Mouse (Mus musculus) midbrain, postnatal 0 days (tissue): ENCODE measurements around the gene Sun2. TPM values are rescaled to one million over a fixed set of nuclear protein-coding genes. Genes with fewer than 3 reads are reported as not detected.

Source experiments
- ATAC-seq: fragments of 200-750 bp; cut with Nextera tagmentation; 2 replicates; pipeline ENCODE4 v1.8.0; 2017; ENCODE audit warnings: moderate number of reproducible peaks, mild to moderate bottlenecking, moderate TSS enrichment, moderate library complexity; ENCODE audit not compliant: low FRiP score
- DNase-seq: peaks from one replicate; pipeline ENCODE4 v3.0.0-alpha.2; 2015; ENCODE audit warnings: low spot score
- H3K27ac ChIP-seq: fragments of 300-500 bp; sonication (generic); 2 replicates; pipeline ENCODE4 v1.5.1; 2014; ENCODE audit warnings: low read depth, mild to moderate bottlenecking, low read length, mixed read lengths
- H3K27me3 ChIP-seq: fragments of 300-500 bp; sonication (generic); 2 replicates; pipeline ENCODE4 v1.6.1; 2014; ENCODE audit warnings: low read length, control low read depth, mixed read lengths; ENCODE audit not compliant: insufficient read depth
- H3K36me3 ChIP-seq: fragments of 300-500 bp; sonication (generic); 2 replicates; pipeline ENCODE4 v1.6.1; 2014; ENCODE audit warnings: low read length, control low read depth, mixed read lengths; ENCODE audit not compliant: insufficient read depth
- H3K4me1 ChIP-seq: fragments of 300-500 bp; sonication (generic); 2 replicates; pipeline ENCODE4 v1.6.1; 2014; ENCODE audit warnings: mild to moderate bottlenecking, control low read depth, antibody characterized with exemption, low read length, mixed read lengths; ENCODE audit not compliant: insufficient read depth
- H3K4me2 ChIP-seq: fragments of 300-500 bp; sonication (generic); 2 replicates; pipeline ENCODE4 v1.6.1; 2014; ENCODE audit warnings: low read depth, mild to moderate bottlenecking, low read length, mixed read lengths; ENCODE audit not compliant: poor library complexity, severe bottlenecking
- H3K4me3 ChIP-seq: fragments of 300-500 bp; sonication (generic); 2 replicates; pipeline ENCODE4 v1.5.1; 2014; ENCODE audit warnings: low read depth, mild to moderate bottlenecking, low read length, moderate library complexity
- H3K9ac ChIP-seq: fragments of 300-500 bp; sonication (generic); replicated peaks from 2 replicates; pipeline ENCODE4 v1.6.1; 2014; ENCODE audit warnings: mild to moderate bottlenecking, low read length, moderate library complexity, mixed read lengths; ENCODE audit not compliant: poor library complexity, severe bottlenecking
- H3K9me3 ChIP-seq: fragments of 300-500 bp; sonication (generic); 2 replicates; pipeline ENCODE4 v1.6.1; 2016; ENCODE audit warnings: low read length, control low read depth
- CTCF ChIP-seq: IDR thresholded peaks from 2 replicates; pipeline ENCODE4 v1.5.1; 2016; ENCODE audit warnings: antibody characterized with exemption, mild to moderate bottlenecking
- WGBS: fragments of 180-500 bp; shearing (Covaris S2); extraction: QIAGEN DNeasy Blood & Tissue Kit; methylation state at CpG from one replicate; pipeline ENCODE4 v1.1.7; 2014; 5-methylcytosine and 5-hydroxymethylcytosine counted together
- polyA plus RNA-seq: library from polyadenylated mRNA; unstranded; fragments of >200 nt; fragmentation: Nextera tagmentation; extraction: Ambion mirVana; gene quantifications from 2 replicates; pipeline ENCODE4 v1.2.1, GENCODE M21; 2015
- total RNA-seq: library from RNA; depleted of rRNA; stranded (reverse); fragments of >200 nt; gene quantifications from 2 replicates; pipeline ENCODE4 v1.2.3, GENCODE M21; 2014; rRNA removed

Sun2 gene
- total and polyA plus RNA-seq, 2 experiments from 2014 or later = 3.1 to 33.7 TPM

GRCm38 (mm10) chr15:79681973-79682372 is 60.4 kb downstream of the Sun2 start:
- no peak overlapping the region for H3K9ac ChIP-seq
- 88% methylated on average over 4 of the region's 4 CpGs for whole genome bisulfite sequencing
- TF ChIP-seq CTCF = no peak
- no peak for ATAC-seq
- no peaks in the 10 kb centered on the region for H3K9me3 ChIP-seq
- DNase-seq = no peak
- no peak overlapping the region for H3K27ac ChIP-seq
- H3K36me3 ChIP-seq = no peaks in the 10 kb centered on the region
- H3K27me3 ChIP-seq = no peaks in the 10 kb centered on the region
- H3K4me1 ChIP-seq = peaks cover 29% of the 10 kb centered on the region
- H3K4me3 ChIP-seq = no peak overlapping the region
- no peak overlapping the region for H3K4me2 ChIP-seq

- 91% methylated on average over 2 of the region's 2 CpGs for WGBS
- ATAC-seq (no peak), DNase-seq (no peak)
- no peak for TF ChIP-seq CTCF
- Histone ChIP-seq H3K9ac (no peak overlapping the region), H3K4me2 (no peak overlapping the region), H3K36me3 (peaks cover 29% of the 10 kb centered on the region; the same call in 1 of the 2 replicates), H3K9me3 (no peaks in the 10 kb centered on the region), H3K4me1 (no peaks in the 10 kb centered on the region), H3K4me3 (no peak overlapping the region), H3K27me3 (no peaks in the 10 kb centered on the region), H3K27ac (no peak overlapping the region)
Measured at GRCm38 (mm10) chr15:79677936-79678335, 64.4 kb downstream of the Sun2 start.

Other genes with a start within 250 kb of the Sun2 start
- gene Kcnj4, start 237.3 kb downstream of the Sun2 start, total RNA-seq = 1.7 and 2.2 TPM in 2 replicates
- 0.11 and 0.15 TPM in 2 replicates for gene Kcnj4, start 237.3 kb downstream of the Sun2 start, polyA plus RNA-seq
- gene Kdelr3, start 226.1 kb downstream of the Sun2 start, total RNA-seq = 6.0 and 7.3 TPM in 2 replicates
- 5.8 and 7.7 TPM in 2 replicates for gene Kdelr3, start 226.1 kb downstream of the Sun2 start, polyA plus RNA-seq
- 302 and 436 TPM in 2 replicates for gene Ddx17, start 195.8 kb downstream of the Sun2 start, total RNA-seq
- 30.0 and 35.1 TPM in 2 replicates for gene Ddx17, start 195.8 kb downstream of the Sun2 start, polyA plus RNA-seq
- 0.90 and 1.1 TPM in 2 replicates for gene Dmc1, start 137.4 kb downstream of the Sun2 start, total RNA-seq
- 0.93 and 1.1 TPM in 2 replicates for gene Dmc1, start 137.4 kb downstream of the Sun2 start, polyA plus RNA-seq
- gene Fam227a, start 83.6 kb downstream of the Sun2 start, total RNA-seq = 12.1 and 18.1 TPM in 2 replicates
- 2.2 and 2.8 TPM in 2 replicates for gene Fam227a, start 83.6 kb downstream of the Sun2 start, polyA plus RNA-seq
- gene Cby1, start 83.3 kb downstream of the Sun2 start, total RNA-seq = 56.9 and 72.5 TPM in 2 replicates
- 99.2 and 101 TPM in 2 replicates for gene Cby1, start 83.3 kb downstream of the Sun2 start, polyA plus RNA-seq
- 161 and 180 TPM in 2 replicates for gene Tomm22, start 71.7 kb downstream of the Sun2 start, total RNA-seq
- gene Tomm22, start 71.7 kb downstream of the Sun2 start, polyA plus RNA-seq = 229 and 230 TPM in 2 replicates
- 58.7 and 59.6 TPM in 2 replicates for gene Josd1, start 54.6 kb downstream of the Sun2 start, total RNA-seq
- gene Josd1, start 54.6 kb downstream of the Sun2 start, polyA plus RNA-seq = 16.8 and 17.7 TPM in 2 replicates
- gene Gtpbp1, start 51.7 kb downstream of the Sun2 start, total RNA-seq = 76.1 and 99.3 TPM in 2 replicates
- 40.0 and 41.6 TPM in 2 replicates for gene Gtpbp1, start 51.7 kb downstream of the Sun2 start, polyA plus RNA-seq
- 40.8 and 44.0 TPM in 2 replicates for gene Dnal4, start 35.3 kb upstream of the Sun2 start, total RNA-seq
- gene Dnal4, start 35.3 kb upstream of the Sun2 start, polyA plus RNA-seq = 55.9 and 59.7 TPM in 2 replicates
- gene Nptxr, start 62.2 kb upstream of the Sun2 start, total RNA-seq = 254 and 288 TPM in 2 replicates
- 84.2 and 97.8 TPM in 2 replicates for gene Nptxr, start 62.2 kb upstream of the Sun2 start, polyA plus RNA-seq
- gene Npcd, start 91.7 kb upstream of the Sun2 start, total RNA-seq = 8.2 and 12.1 TPM in 2 replicates
- 3.2 and 4.6 TPM in 2 replicates for gene Npcd, start 91.7 kb upstream of the Sun2 start, polyA plus RNA-seq
- gene Cbx6, start 92.2 kb upstream of the Sun2 start, total RNA-seq = 109 and 118 TPM in 2 replicates
- gene Cbx6, start 92.2 kb upstream of the Sun2 start, polyA plus RNA-seq = 65.0 and 70.6 TPM in 2 replicates
- gene Apobec3, start 149.1 kb upstream of the Sun2 start, total RNA-seq = 3.4 and 5.4 TPM in 2 replicates
- gene Apobec3, start 149.1 kb upstream of the Sun2 start, polyA plus RNA-seq = 3.3 and 3.4 TPM in 2 replicates
- gene Cbx7, start 228.6 kb upstream of the Sun2 start, total RNA-seq = 7.7 and 14.9 TPM in 2 replicates
- 3.4 and 3.5 TPM in 2 replicates for gene Cbx7, start 228.6 kb upstream of the Sun2 start, polyA plus RNA-seq